Mouse (Mus musculus) macrophage (primary cell): Measurements from ENCODE around the gene Rhbdd1. TPM values are rescaled to one million over a fixed set of nuclear protein-coding genes. Genes with fewer than 3 reads are reported as not detected.
A peak's percentile ranks its signal among the peaks of the same experiment; 100 is the strongest.

Experiments
- H3K27ac ChIP-seq: fragments of 350-480 bp; formaldehyde crosslinking; 2 replicates; pipeline ENCODE4 v1.9.0; 2021
- H3K36me3 ChIP-seq: fragments of 350-480 bp; formaldehyde crosslinking; 2 replicates; pipeline ENCODE4 v1.9.0; 2021; ENCODE audit errors: inconsistent target
- H3K4me3 ChIP-seq: fragments of 350-480 bp; formaldehyde crosslinking; 2 replicates; pipeline ENCODE4 v1.9.0; 2021; ENCODE audit errors: inconsistent target
- H3K79me2 ChIP-seq: fragments of 350-480 bp; formaldehyde crosslinking; 2 replicates; pipeline ENCODE4 v1.9.0; 2021; ENCODE audit errors: inconsistent target
- WGBS: methylation state at CpG from one replicate; pipeline ENCODE4 v1.1.7; 2026; ENCODE audit warnings: inconsistent platforms; ENCODE audit not compliant: missing documents; 5-methylcytosine and 5-hydroxymethylcytosine counted together
- polyA plus RNA-seq: library from polyadenylated mRNA; stranded (reverse); fragments of 250-400 nt; gene quantifications from 3 replicates; pipeline ENCODE4 v1.2.4, GENCODE M21; 2018; ENCODE audit warnings: inconsistent platforms

The Rhbdd1 gene
- polyA plus RNA-seq, 1 experiment from 2014 or later: 26.6 TPM

- H3K4me3 ChIP-seq: no peak overlapping the region
- H3K79me2 ChIP-seq: no peaks in the 10 kb centered on the region
- H3K27ac ChIP-seq: no peak overlapping the region
- WGBS: 93% methylated on average over 14 of the region's 16 CpGs
- no peaks in the 10 kb centered on the region for H3K36me3 ChIP-seq
Observed at GRCm38 (mm10) chr1:82287776-82288325, 28.4 kb upstream of the Rhbdd1 start.

GRCm38 (mm10) chr1:82288421-82288990, 27.7 kb upstream of the Rhbdd1 start:
- H3K79me2 ChIP-seq: no peaks in the 10 kb centered on the region
- H3K4me3 ChIP-seq: no peak overlapping the region
- no peak overlapping the region for H3K27ac ChIP-seq
- H3K36me3 ChIP-seq: no peaks in the 10 kb centered on the region
- 90% methylated on average over 18 of the region's 18 CpGs for WGBS

GRCm38 (mm10) chr1:82289116-82289989, 26.9 kb upstream of the Rhbdd1 start:
- H3K4me3 ChIP-seq: no peak overlapping the region
- no peaks in the 10 kb centered on the region for H3K36me3 ChIP-seq
- no peak overlapping the region for H3K27ac ChIP-seq
- H3K79me2 ChIP-seq: no peaks in the 10 kb centered on the region
- 75% methylated on average over 35 of the region's 35 CpGs for whole genome bisulfite sequencing

- H3K27ac ChIP-seq: no peak overlapping the region
- H3K4me3 ChIP-seq: no peak overlapping the region
Observed at GRCm38 (mm10) chr1:82289990-82290681, 26.1 kb upstream of the Rhbdd1 start.

GRCm38 (mm10) chr1:82290723-82291150, 25.5 kb upstream of the Rhbdd1 start:
- Histone ChIP-seq H3K36me3 (no peaks in the 10 kb centered on the region), H3K4me3 (no peak overlapping the region), H3K79me2 (no peaks in the 10 kb centered on the region), H3K27ac (no peak overlapping the region)
- 3% methylated on average over 29 of the region's 31 CpGs for WGBS

More at GRCm38 (mm10) chr1:82289990-82290681, 26.1 kb upstream of the Rhbdd1 start:
- Histone ChIP-seq H3K79me2 (no peaks in the 10 kb centered on the region), H3K36me3 (no peaks in the 10 kb centered on the region)
- 5% methylated on average over 45 of the region's 45 CpGs for WGBS

- no peaks in the 10 kb centered on the region for H3K79me2 ChIP-seq
- under 1% methylated on average over 32 of the region's 60 CpGs for WGBS
- no peak within 1 kb of the TSS for H3K27ac ChIP-seq
- H3K4me3 ChIP-seq: no peak within 1 kb of the TSS
- no peaks in the 10 kb centered on the region for H3K36me3 ChIP-seq
Observed at GRCm38 (mm10) chr1:82291151-82291797, 25.0 kb upstream of the Rhbdd1 start, which contains the start of gene Irs1. Irs1 (minus strand) TSS chr1:82291416.

- 7% methylated on average over 22 of the region's 23 CpGs for WGBS
- Histone ChIP-seq H3K79me2 (no peaks in the 10 kb centered on the region), H3K27ac (no peak overlapping the region), H3K36me3 (no peaks in the 10 kb centered on the region), H3K4me3 (no peak overlapping the region)
Observed at GRCm38 (mm10) chr1:82291930-82292712, 24.1 kb upstream of the Rhbdd1 start.

- WGBS: 6% methylated on average over 13 of the region's 13 CpGs
- Histone ChIP-seq H3K36me3 (no peaks in the 10 kb centered on the region), H3K79me2 (no peaks in the 10 kb centered on the region), H3K27ac (no peak overlapping the region), H3K4me3 (no peak overlapping the region)
Observed at GRCm38 (mm10) chr1:82292771-82293170, 23.5 kb upstream of the Rhbdd1 start.

GRCm38 (mm10) chr1:82294102-82294501, 22.1 kb upstream of the Rhbdd1 start:
- H3K27ac ChIP-seq: no peak overlapping the region
- H3K4me3 ChIP-seq: no peak overlapping the region
- H3K36me3 ChIP-seq: no peaks in the 10 kb centered on the region
- WGBS: 15% methylated on average over 6 of the region's 6 CpGs
- H3K79me2 ChIP-seq: no peaks in the 10 kb centered on the region

- 25% methylated on average over 1 of the region's 1 CpGs for WGBS
- Histone ChIP-seq H3K79me2 (no peaks in the 10 kb centered on the region), H3K4me3 (no peak overlapping the region), H3K27ac (no peak overlapping the region), H3K36me3 (no peaks in the 10 kb centered on the region)
Observed at GRCm38 (mm10) chr1:82298586-82298985, 17.7 kb upstream of the Rhbdd1 start.

GRCm38 (mm10) chr1:82304483-82304882, 11.8 kb upstream of the Rhbdd1 start:
- WGBS: 75% methylated on average over 3 of the region's 3 CpGs
- Histone ChIP-seq H3K79me2 (no peaks in the 10 kb centered on the region), H3K27ac (no peak overlapping the region), H3K4me3 (no peak overlapping the region), H3K36me3 (no peaks in the 10 kb centered on the region)

GRCm38 (mm10) chr1:82316746-82317126, 484 bp downstream of the Rhbdd1 start:
- peaks cover 50% of the 10 kb centered on the region for H3K79me2 ChIP-seq
- WGBS: 0% methylated on average over 26 of the region's 26 CpGs
- peak overlapping the region; percentile 54 for H3K27ac ChIP-seq
- peak overlapping the region; percentile 74 for H3K4me3 ChIP-seq
- no peaks in the 10 kb centered on the region for H3K36me3 ChIP-seq

GRCm38 (mm10) chr1:82320456-82320855, 4.2 kb downstream of the Rhbdd1 start:
- no peak overlapping the region for H3K4me3 ChIP-seq
- WGBS: 93% methylated on average over 6 of the region's 6 CpGs

More at GRCm38 (mm10) chr1:82320456-82320855, 4.2 kb downstream of the Rhbdd1 start:
- peaks cover 85% of the 10 kb centered on the region for H3K79me2 ChIP-seq
- H3K27ac ChIP-seq: no peak overlapping the region
- no peaks in the 10 kb centered on the region for H3K36me3 ChIP-seq
